Mouse (Mus musculus): Measurements from ENCODE around the gene Ddx20.

Ddx20 gene

DNA sequence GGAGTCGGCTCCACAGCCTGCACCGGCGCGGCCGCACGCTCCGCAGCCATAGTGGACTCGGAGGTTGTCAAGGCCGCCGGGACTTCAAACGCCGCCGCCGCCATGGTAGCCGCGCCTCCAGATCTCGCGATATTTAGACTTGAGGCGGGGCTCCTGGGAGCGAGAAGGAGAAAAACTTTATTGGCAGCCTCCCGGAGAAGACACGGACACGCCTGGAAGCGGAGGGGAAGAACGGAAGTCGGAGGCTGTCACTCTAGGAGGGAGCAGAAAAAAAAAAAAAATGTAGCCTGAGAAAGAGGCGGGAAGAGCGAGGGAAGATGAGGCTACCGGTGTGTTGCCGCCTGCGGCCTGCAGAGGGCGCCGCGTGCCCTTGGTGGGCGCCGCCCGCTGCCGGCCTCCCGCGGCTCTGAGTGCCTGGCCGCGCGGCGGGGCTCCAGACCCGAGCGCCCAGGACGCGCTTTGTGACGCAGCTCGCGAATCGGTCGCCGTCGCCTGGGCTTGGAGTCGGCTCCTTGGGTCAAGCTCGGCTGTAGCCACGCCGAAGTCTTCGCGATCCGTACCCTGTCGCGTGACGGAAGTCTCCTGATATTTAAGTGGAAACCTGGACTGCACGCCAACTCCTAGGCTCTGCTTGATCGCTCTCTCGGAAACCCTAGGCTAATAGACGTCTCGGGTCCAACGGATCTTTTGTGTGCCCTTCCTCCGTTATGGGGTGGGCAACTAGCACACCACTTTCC is at the start of gene Ddx20:
Ddx20 (minus strand) TSS at position 251 of the 737 bp plus-strand sequence.
- peak; percentile 98 for DNase-seq (ENCODE audit: low spot score)

DNA sequence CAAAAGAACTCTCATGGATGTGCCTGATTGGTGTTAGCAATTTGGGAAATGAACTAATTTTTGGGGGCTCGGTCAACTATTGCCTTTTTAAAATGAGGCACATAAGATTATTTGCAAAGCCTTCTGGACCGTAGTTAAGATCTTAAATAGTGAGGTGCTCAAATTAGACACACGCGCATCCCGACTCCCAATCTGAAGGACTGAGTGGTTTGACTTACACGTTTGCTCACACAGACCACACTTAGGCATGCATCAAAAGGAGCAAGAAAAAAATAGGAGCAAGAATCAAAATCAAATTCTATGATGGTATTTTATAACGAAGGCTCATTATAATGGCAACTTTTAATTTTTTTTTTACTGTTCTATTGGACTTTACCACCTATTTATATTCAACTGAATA is 49.7 kb upstream of the Ddx20 start:
- no peak for DNase-seq (ENCODE audit: low spot score)

DNA sequence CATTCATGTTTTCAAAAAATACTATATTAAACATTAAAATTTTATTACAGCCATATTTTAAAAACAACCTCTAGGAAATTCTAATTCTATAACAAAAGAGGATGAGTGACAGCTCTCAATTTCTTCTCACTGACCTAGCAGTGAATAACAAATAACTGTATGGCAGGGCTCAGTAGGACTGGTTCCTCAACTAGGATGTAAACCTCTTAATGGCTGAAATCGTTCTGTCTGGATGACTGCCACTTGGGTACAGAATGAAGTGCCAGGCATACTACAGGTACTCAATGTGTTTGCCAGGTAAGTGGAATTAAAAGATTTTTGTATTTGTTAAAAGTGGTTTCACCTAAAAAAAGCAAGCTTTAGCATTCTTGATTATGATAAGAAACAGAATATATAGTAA is 48.8 kb upstream of the Ddx20 start:
- peak; percentile 26 for DNase-seq (ENCODE audit: low spot score)

DNA sequence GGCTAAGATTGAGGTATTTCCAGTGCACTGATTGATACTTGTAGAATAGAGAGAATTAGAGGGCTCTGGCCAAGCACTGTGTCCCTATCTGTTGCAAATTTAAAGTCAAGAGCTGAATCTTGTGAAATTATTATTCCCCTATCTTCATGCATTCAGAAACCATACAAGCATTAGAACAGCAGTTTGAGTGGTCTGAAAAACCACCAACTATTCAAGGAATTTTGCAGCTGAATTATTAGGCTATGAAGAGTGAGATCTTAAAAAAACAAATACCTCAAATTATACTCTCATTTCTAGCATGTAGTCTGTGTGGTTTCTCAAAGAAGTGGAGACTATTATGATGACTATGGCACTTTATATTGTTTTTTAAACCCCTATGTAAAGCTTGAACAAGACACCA is 47.9 kb upstream of the Ddx20 start:
- DNase-seq (ENCODE audit: low spot score): no peak

DNA sequence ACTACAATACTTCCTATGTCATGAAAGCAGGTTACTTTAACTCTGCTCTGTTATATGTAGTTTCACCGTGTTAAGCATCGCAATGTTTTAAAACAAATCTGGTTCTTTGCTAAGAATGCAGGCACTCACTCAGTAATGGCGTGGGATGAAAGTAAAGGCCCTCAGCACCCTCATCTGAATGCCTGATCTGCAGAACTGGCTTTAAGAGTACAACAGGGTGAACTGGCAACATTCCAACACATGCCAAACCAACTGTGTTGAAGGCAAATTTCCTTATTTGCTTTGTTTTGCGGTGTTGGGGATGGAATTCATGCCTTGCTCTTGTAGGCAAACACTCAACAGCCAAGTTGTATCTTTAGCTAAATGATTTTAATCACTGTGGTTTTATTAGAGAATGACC is 46.2 kb upstream of the Ddx20 start:
- DNase-seq (ENCODE audit: low spot score): peak; percentile 53

DNA sequence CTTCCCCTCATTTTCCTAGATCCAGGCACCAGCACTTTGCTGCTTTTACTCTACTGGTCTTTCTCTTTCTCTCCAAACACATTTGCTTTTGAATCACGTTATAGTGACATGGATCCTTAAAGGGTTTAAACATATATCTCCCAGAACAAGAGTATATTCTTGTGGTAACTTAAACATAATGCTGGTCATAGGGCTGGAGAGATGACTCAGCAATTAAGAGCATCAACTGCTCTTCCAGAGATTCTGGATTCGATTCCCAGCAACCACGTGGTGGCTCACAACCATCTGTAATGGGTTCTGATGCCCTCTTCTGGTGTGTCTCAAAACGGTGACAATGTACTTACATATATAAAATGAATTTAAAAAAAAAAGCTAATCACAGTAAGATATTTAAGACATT is 45.0 kb upstream of the Ddx20 start:
- DNase-seq (ENCODE audit: low spot score): no peak

DNA sequence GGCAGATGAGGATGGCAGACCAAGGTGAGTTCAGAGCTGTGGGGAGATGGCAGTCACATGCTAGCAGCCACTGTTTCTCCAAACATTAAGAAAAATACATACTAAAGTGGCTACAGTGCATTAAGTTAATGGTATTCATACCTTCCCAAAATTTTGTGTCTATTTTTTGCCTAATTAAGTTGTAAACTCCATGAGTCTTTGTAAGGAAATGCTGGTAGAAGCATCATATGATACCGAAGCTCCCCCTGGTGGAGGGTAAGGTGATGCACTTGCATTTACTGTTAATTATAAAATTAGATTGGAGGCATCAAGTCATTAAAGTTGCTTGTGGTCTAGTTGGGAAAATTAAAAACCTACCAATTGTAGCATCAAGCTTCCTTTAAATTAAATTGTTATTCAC is 38.7 kb upstream of the Ddx20 start:
- peak; percentile 73 for DNase-seq (ENCODE audit: low spot score)

DNA sequence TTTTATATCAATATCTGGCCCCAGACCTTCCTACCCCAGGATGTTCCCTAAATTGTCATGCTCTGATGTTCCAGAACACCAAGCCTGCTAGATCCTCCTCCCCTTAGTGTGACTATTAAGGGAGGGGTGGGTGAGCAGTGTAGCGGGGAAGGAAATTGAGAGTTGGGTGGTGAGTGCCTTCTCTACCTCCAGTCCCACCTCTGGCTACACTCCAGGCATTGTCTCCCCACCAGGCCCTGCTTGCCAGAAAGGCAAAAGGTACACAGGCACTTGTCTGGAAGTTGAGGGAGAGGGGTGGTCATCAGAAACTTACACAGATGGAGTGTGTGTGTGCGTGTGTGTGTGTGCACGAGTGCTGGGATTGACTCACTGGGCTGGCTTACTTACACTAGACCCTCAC is 35.1 kb upstream of the Ddx20 start:
- no peak for DNase-seq (ENCODE audit: low spot score)

DNA sequence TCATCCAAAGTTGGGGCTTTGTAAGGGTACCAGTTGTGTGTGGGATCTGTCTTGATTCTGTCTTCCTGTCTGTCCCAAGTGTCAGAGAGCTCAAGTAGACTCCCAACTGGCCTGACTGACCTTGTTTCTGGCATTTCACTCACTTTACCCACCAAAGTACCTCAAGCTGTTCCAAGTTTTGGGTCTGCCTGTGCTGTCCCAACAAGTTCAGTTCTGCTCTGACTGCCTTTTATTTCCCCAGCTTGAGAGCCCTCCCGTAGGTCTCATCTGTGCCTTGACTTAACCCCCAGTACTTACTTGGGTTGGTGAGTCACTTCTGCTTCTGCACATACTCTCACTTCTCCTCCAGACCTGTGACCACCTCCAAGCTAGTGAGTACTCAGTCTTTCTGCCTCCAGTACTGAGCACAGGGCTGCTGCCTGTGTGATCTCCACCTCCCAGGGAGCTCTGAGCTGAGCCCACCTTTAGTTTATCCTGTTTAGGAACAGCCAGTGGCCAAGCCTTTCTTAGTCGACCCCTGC is 34.4 kb upstream of the Ddx20 start:
- no peak for DNase-seq (ENCODE audit: low spot score)

DNA sequence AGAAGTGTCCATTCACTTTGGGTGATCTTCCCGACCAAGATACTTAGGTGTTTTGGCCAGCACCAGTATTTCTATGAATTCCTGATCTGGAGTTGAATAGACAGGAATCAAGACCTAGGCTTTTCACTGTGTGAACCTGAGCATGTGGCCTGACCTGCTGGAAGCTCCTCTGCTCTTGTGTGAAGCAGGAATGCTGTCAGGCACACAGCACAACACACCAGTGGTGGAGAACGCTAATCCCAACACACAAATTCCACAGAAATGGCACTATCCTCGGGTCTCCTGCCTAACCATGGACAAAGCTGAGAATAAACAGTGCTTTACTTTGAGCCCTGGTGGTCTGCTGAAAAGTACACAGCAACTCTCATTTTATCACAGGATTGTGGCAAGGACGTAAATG is 33.1 kb upstream of the Ddx20 start:
- DNase-seq (ENCODE audit: low spot score): no peak

DNA sequence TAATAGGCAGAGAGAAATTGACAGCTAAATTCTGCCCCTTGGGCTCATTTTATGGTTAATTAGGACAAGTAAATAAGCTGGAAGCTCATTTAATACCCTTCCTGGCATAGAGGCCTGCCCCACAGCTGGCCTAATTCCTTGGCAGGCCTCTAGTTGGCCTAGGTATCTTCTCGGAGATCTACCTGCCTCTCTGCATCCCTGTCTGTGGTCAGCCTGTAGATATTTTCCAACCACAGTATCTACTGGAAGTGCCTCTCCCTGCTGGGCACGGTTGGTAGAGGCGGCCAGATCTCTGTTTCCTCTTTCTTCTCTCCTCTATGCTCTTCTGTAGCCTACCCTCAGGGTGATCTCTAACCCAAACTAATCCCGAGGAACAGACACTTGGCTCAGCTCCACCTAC is 32.6 kb upstream of the Ddx20 start:
- no peak for DNase-seq (ENCODE audit: low spot score)

DNA sequence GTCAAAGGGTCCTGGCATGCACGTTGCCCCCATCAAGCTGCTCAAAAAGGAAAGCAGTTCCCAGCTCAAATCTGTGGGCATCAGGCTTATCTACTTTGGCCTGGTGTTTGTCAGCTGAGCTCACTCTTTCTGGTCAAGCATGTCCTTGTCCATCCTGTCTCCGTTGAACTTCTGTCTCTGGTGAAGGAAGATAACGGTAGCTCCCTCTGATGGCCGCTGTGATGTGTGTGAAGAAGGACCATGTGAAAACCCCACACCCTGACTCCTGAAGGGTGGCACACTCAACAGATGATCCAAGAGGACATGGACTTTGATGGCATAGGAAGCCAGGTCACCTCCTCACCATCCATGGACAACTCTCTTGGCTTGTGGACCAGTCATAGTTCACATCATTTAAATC is 31.4 kb upstream of the Ddx20 start:
- DNase-seq (ENCODE audit: low spot score): no peak

DNA sequence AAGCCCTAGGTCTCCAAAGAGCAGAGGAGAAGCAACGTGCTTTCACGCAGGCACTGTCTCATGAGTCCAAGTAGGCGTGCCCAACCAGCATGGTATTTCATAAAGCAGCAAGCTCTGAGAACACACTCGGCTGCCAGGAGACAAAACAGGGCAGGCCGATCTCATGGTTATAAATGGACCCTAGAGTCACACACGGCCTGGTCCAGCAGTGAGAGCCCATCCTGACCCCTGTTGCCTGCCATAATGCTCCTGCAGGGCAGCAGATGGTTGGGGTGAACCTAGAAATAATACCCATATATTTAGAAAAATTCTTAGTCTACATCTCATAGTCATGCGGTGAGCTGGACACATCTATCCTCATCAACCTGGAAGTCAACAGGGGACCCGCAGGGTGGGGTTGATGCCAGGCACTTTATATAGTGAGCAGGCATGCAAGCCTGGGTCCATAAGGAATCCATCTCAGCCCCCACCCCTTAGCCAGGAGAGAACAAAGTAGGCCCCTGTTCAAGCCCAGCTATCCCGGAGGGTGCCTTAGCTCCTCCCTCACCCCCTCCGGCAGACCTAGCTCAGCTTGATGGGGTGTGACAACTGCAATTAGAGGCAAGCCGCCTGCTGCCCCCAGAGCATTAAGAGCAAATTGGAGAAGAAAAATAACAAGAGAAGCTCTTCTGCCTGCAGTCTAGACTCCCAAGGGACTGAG is 30.6 kb upstream of the Ddx20 start:
- no peak for DNase-seq (ENCODE audit: low spot score)

DNA sequence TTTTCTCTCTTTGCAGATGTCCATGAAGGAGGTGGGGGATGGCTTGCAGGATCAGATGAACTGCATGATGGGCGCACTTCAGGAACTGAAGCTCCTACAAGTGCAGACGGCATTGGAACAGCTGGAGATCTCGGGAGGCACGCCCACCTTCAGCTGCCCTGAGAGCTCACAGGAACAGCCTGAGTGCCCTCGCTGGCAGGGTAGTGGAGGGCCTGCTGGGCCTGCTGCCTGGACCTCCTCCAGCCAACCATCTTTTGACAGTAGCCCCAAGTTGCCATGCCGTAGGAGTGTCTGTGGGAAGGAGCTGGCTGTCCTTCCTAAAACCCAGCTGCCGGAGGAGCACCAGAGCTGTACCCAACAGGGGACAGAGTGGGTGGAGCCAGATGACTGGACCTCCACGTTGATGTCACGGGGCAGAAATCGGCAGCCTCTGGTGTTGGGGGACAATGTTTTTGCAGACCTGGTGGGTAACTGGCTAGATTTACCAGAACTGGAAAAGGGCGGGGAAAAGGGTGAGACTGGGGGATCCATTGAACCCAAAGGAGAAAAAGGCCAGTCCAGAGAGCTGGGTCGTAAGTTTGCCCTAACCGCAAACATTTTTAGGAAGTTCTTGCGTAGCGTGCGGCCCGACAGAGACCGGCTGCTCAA is 29.1 kb upstream of the Ddx20 start:
- DNase-seq (ENCODE audit: low spot score): no peak

DNA sequence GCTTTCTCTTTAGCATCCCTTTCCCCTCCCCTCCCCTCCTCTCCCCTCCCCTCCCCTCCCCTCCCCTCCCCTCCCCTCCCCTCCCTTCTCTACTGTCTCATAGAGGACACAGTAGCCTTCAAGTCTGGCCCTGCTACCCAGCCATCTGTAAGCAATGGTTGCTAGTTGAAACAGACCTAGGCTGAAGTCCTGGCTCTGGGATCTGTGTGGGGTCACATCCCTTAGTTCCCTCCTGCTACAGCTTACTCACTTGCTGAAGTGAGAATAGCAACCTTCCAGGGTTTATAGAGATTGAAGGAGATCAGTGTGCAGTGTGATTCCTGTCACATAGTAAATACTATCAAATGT is 27.4 kb upstream of the Ddx20 start:
- DNase-seq (ENCODE audit: low spot score): no peak

DNA sequence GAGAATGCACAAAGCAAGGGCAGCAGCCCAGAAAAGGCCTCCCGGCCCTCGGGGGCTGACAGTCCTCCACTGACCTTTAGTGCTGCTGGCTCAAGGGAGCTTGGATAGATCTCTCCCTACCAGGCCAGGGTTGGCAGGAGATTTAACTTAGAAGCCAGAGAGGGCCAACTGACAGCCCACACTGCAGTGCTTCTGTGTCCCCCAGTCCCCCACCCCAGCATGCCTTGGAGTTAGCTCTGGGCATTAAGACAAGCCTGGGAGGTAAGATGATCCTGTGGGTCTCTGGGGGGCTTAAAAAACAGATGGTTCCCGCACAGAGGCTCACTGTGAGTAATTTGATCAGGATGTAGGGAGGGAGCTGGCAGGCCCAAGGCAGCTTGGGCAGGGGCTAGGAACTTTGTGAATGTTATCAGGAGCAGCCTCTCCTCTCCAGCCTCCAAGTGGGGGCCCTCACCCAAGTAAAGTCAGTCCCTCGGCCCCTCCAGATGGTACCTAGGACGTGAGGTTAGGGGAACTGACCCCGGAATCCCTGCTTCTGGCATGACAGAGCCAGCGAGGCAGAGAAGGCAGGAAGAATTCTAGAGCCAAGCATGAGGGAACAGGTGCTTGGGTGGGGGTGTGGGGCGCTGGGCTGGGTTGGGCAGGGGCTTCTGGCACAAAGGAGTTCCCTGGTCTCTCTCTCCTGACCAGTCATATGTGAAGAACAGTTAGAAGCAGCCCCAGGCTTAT is 26.9 kb upstream of the Ddx20 start:
- DNase-seq (ENCODE audit: low spot score): no peak

DNA sequence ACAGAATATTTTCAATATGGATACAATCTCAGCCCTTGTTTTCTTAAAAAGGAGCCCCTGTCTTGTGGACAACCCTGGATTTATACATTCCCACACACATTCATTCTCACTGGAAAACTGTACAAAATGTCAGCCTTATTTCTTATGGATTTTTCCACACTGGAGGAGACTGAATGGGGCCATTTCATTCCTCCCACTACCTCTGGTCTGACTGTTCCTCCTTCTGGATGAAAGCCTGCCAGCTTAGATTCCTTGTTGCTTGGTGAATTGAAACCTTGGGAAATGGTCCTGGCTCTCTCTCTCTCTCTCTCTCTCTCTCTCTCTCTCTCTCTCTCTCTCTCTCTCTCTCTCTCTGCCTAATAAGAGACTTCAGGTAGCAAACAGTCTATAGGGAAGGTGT is 25.5 kb upstream of the Ddx20 start:
- DNase-seq (ENCODE audit: low spot score): no peak

DNA sequence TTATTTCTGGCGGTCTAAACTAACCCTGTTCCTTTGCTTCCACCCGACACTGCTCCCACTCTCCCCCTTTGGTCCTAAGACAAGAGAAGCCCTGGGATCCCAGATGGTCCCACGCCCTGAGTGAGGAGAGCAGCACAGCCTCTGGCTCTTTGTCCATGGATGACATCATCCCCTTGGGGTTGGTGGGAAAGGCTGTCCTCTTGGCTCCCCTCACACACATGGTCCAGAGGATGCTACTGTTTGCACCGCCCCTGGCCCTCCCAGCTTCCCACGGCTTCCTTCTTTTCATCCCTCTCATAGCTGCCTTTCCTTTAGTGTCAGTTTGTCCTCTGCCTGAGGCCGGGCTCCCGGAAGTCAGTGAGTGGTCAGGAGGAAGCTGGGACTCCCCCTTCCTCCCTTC is 24.4 kb upstream of the Ddx20 start:
- no peak for DNase-seq (ENCODE audit: low spot score)

DNA sequence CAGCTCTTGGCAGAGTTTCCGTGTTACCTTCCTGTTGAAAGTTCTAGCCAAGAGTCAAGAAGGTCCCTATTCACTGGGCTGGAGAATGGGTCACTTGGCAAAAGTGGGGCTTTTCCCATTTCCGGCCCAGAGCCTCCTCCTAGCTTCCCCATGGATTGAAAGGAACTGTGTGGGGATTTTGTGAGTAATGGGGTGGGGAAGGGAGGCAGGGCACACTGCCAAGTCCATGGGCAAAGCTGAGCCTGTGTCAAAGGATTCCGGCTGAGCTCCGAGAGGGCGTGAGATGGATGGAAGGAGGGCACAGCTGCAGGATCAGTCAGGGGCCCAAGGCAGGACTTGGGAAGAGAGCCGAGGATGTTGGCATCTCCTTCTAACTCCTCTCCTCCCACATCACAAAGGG is 22.9 kb upstream of the Ddx20 start:
- no peak for DNase-seq (ENCODE audit: low spot score)

DNA sequence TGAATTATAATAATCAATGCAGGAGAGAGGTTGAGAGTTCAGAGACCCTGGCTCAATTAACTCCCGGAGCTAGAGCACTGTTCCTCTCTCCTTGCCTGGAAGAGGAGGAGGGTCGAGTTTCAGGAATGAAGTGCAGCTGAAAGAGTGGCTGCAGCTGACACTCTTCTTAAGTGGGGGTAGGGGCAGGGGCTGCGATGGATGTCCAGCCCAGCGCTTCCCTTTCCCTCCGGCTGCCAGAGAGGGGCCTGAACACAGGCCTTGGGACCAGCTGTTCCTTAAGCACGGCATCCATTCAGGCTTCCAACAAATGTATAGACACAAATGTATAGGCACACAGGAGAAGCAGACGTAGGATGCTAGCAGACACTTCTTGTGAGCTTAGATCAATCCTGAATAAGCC is 20.2 kb upstream of the Ddx20 start:
- no peak for DNase-seq (ENCODE audit: low spot score)

DNA sequence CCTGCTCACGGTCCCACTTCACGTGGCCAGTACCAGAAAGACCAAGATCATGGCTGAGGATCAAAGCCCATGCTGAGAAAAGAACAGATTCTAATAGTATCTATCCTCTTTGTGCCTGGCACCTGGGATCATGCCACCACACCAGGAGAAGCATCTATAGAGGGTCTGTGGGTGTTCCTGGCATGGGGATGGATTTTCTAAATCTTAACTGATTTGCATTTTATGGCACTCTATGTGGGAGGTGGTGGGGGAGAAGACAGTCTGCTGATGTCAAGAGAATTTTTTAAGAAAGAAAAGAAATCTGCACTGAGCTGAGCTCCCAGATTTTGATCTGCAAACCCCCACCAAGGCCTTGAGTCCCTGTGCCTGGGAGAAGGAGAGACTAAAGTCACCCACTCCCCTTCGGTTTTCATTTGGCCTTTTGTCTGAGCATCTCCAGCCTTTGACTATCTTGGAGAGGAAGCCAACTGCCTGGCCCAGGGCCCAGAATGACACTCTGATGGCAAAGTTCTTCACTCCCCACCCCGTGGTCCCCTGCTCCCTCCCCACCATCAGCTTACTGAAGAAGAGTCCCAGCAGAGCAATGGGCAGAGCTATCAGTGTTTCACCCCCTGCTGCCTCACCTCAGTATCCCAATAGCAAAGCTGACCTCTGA is 19.1 kb upstream of the Ddx20 start:
- DNase-seq (ENCODE audit: low spot score): no peak

DNA sequence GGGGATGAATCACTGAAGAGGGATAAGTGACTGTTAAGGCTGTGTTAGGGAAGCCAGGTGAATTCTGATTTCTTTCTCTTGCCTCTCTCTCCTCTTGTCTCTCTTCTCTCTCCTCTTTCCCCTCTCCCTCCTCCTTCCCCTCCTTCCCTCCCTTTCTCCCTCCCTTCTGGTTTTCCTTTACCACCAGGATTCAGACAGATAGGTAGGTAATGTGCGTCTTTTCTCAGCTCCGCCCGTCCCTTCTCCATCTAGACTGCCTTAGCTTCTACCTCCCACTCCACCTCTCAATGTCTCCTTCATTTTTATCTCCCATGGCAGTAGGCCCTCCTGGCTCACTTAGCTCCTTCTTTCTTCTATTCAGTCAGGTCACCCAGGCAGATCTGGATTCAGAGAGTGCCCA is 18.2 kb upstream of the Ddx20 start:
- DNase-seq (ENCODE audit: low spot score): no peak

Measured in lung, postnatal 25 days (tissue).